ENCODE assay signal across 12 mouse cellular contexts in the genomic region with DNA sequence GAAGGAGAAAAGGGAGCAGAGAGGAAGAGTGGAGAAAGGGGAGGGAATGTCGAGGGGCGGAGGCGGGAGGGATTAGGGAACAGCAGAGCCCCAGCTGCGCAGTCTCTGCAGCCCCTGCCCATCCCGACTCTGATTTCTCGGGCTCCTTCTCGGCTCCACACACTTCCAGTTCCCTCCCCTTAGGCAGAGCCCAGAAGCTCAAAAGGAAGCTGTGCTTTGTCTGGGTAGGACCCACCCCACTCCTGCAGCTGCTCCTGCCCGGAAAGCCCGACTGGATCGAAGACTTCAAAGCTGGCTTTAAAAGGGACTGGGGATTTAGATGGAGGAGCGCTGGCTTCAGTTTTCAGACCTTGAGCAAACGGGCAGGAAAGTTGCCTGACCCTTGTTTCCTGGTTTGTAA. TPM values are rescaled to one million over a fixed set of nuclear protein-coding genes. Genes with fewer than 3 reads are reported as not detected.
DNase-seq lines count a peak whose midpoint lies in the region; ATAC-seq and TF ChIP-seq lines count a peak whose summit lies in the region.
"Had no signal": no experiment of that assay in that cellular context is flagged by ENCODE, and none has a peak within 500 bp of the region (broad histone marks: within the 10 kb centered on the region; RNA-seq: fewer than 3 reads in every experiment).

No protein-coding gene starts in this region.

- no peak for ATAC-seq in embryonic facial prominence, embryonic 13.5 days (ENCODE audit: insufficient number of reproducible peaks, insufficient read depth, low FRiP score, low TSS enrichment, low read depth)
- ATAC-seq in limb, embryonic 15.5 days (ENCODE audit: insufficient number of reproducible peaks, low FRiP score, low TSS enrichment, low read depth): no peak
- ATAC-seq: inflammation-experienced regulatory T-cells, adult 6 months had no signal

- no peak for TF ChIP-seq CTCF in E14TG2a.4 (conservative IDR thresholded peaks at IDR 0.05; ENCODE audit: low read length)

- no peak for DNase-seq in heart, embryonic 10.5 days (ENCODE audit: low spot score)
- DNase-seq in heart, adult 9 months (ENCODE audit: low spot score in 2 of 2): no peak
- DNase-seq in layer of hippocampus, postnatal 36 days: no peak
- no peak for DNase-seq in left cerebral cortex, postnatal 10 days (ENCODE audit: extremely low spot score in 1 of 2, low spot score in 2 of 2)
- DNase-seq in ovary, postnatal 10 days (ENCODE audit: low spot score): no peak
- DNase-seq: gastrocnemius, postnatal 25 days; lung, postnatal 10 days had no signal

- H3K9me3 ChIP-seq in heart, embryonic 10.5 days: peaks cover 6% of the 10 kb centered on the region; the same call in 1 of the 2 replicates
- H3K9me3 ChIP-seq in E14TG2a.4 (ENCODE audit: low read length): peaks cover 21% of the 10 kb centered on the region
- peaks cover 10% of the 10 kb centered on the region; the same call in 1 of the 2 replicates for H3K9me3 ChIP-seq in embryonic facial prominence, embryonic 13.5 days
- no peaks in the 10 kb centered on the region for H3K9me3 ChIP-seq in limb, embryonic 15.5 days

- H3K4me2 ChIP-seq in embryonic facial prominence, embryonic 13.5 days: peak overlapping the region; percentile 39
- H3K4me2 ChIP-seq in limb, embryonic 15.5 days: peak overlapping the region; percentile 24; the same call in 1 of the 2 replicates

- H3K27me3 ChIP-seq in heart, embryonic 10.5 days (ENCODE audit: insufficient read depth, poor library complexity, severe bottlenecking): peaks cover 92% of the 10 kb centered on the region
- peaks cover 70% of the 10 kb centered on the region for H3K27me3 ChIP-seq in E14TG2a.4 (ENCODE audit: insufficient read depth, low read length)
- H3K27me3 ChIP-seq in embryonic facial prominence, embryonic 13.5 days: peaks cover 84% of the 10 kb centered on the region
- peaks cover 67% of the 10 kb centered on the region for H3K27me3 ChIP-seq in limb, embryonic 15.5 days

- WGBS in heart, embryonic 10.5 days: 1% methylated on average over 12 of the region's 12 CpGs
- 2% methylated on average over 12 of the region's 12 CpGs for WGBS in embryonic facial prominence, embryonic 13.5 days
- WGBS in limb, embryonic 15.5 days: 3% methylated on average over 12 of the region's 12 CpGs

- peak overlapping the region; percentile 29 for H3K4me3 ChIP-seq in heart, embryonic 10.5 days
- H3K4me3 ChIP-seq in E14TG2a.4 (replicated peaks; ENCODE audit: low read length): peak overlapping the region; percentile 26; the same call in 1 of the 2 replicates
- H3K4me3 ChIP-seq in embryonic facial prominence, embryonic 13.5 days: 0 out of 2 replicates have a peak overlapping the region, but pooled peaks have one; percentile 10
- H3K4me3 ChIP-seq in limb, embryonic 15.5 days: no peak overlapping the region

- no peak overlapping the region; the same call in 1 of the 2 replicates for H3K9ac ChIP-seq in embryonic facial prominence, embryonic 13.5 days
- no peak overlapping the region for H3K9ac ChIP-seq in limb, embryonic 15.5 days

- H3K36me3 ChIP-seq in heart, embryonic 10.5 days: no peaks in the 10 kb centered on the region
- no peaks in the 10 kb centered on the region for H3K36me3 ChIP-seq in E14TG2a.4 (ENCODE audit: insufficient read depth, low read length)
- H3K36me3 ChIP-seq in embryonic facial prominence, embryonic 13.5 days: no peaks in the 10 kb centered on the region
- no peaks in the 10 kb centered on the region for H3K36me3 ChIP-seq in limb, embryonic 15.5 days

- H3K4me1 ChIP-seq in heart, embryonic 10.5 days: peaks cover 9% of the 10 kb centered on the region; the same call in 1 of the 2 replicates
- peaks cover 27% of the 10 kb centered on the region for H3K4me1 ChIP-seq in E14TG2a.4 (replicated peaks; ENCODE audit: low read depth, low read length)
- H3K4me1 ChIP-seq in embryonic facial prominence, embryonic 13.5 days: peaks cover 9% of the 10 kb centered on the region; the same call in 1 of the 2 replicates
- H3K4me1 ChIP-seq in limb, embryonic 15.5 days: peaks cover 17% of the 10 kb centered on the region

- H3K27ac ChIP-seq in heart, embryonic 10.5 days: no peak overlapping the region
- H3K27ac ChIP-seq in embryonic facial prominence, embryonic 13.5 days: no peak overlapping the region
- H3K27ac ChIP-seq in limb, embryonic 15.5 days: no peak overlapping the region

- intact Hi-C loops in left cerebral cortex, postnatal 10 days (cut with DNase I): no loop called here

RNA-seq across cellular contexts. Expression of a gene that starts 9.7 kb away (rescaled TPM):
- polyA plus RNA-seq in heart, embryonic 10.5 days (2016; fragmentation: Nextera tagmentation; extraction: Ambion mirVana): 0.28 TPM in 1 of 2 replicates, not detected in the other
- polyA plus RNA-seq in embryonic facial prominence, embryonic 13.5 days (2015; fragmentation: Nextera tagmentation; extraction: Ambion mirVana): 1.3 TPM in 1 of 2 replicates, not detected in the other
- polyA plus RNA-seq in limb, embryonic 15.5 days (2015; fragmentation: Nextera tagmentation; extraction: Ambion mirVana): not detected in 2 replicates
- total RNA-seq in layer of hippocampus, postnatal 36 days (2021): not detected
- not detected for total RNA-seq in left cerebral cortex, postnatal 10 days (2021)
- total RNA-seq: gastrocnemius, postnatal 25 days; neutrophil, adult 5-6 weeks had no signal
- polyA plus RNA-seq: inflammation-experienced regulatory T-cells, adult 6 months had no signal

RNA-seq across cellular contexts. Expression of a gene that starts 30.7 kb away (rescaled TPM):
- polyA plus RNA-seq in heart, embryonic 10.5 days (2016; fragmentation: Nextera tagmentation; extraction: Ambion mirVana): 705 and 1,033 TPM in 2 replicates
- 1,092 and 1,164 TPM in 2 replicates for polyA plus RNA-seq in embryonic facial prominence, embryonic 13.5 days (2015; fragmentation: Nextera tagmentation; extraction: Ambion mirVana)
- 706 and 898 TPM in 2 replicates for polyA plus RNA-seq in limb, embryonic 15.5 days (2015; fragmentation: Nextera tagmentation; extraction: Ambion mirVana)
- total RNA-seq in layer of hippocampus, postnatal 36 days (2021): 100 to 1,000 TPM; 178 to 185 TPM
- total RNA-seq in left cerebral cortex, postnatal 10 days (2021): 100 to 1,000 TPM; 202 to 219 TPM

RNA-seq across cellular contexts. Expression of a gene that starts 46.5 kb away (rescaled TPM):
- 1.1 and 2.6 TPM in 2 replicates for polyA plus RNA-seq in heart, embryonic 10.5 days (2016; fragmentation: Nextera tagmentation; extraction: Ambion mirVana)
- 9.8 and 13.7 TPM in 2 replicates for polyA plus RNA-seq in embryonic facial prominence, embryonic 13.5 days (2015; fragmentation: Nextera tagmentation; extraction: Ambion mirVana)
- polyA plus RNA-seq in limb, embryonic 15.5 days (2015; fragmentation: Nextera tagmentation; extraction: Ambion mirVana): 14.5 and 18.4 TPM in 2 replicates
- 1 to 10 TPM; 2.4 to 2.9 TPM for total RNA-seq in layer of hippocampus, postnatal 36 days (2021)
- 1 to 10 TPM; 5.8 to 7.0 TPM for total RNA-seq in left cerebral cortex, postnatal 10 days (2021)
- total RNA-seq: neutrophil, adult 5-6 weeks had no signal
- polyA plus RNA-seq: inflammation-experienced regulatory T-cells, adult 6 months had no signal
